ENCODE assay signal across 17 mouse cellular contexts in the genomic region with DNA sequence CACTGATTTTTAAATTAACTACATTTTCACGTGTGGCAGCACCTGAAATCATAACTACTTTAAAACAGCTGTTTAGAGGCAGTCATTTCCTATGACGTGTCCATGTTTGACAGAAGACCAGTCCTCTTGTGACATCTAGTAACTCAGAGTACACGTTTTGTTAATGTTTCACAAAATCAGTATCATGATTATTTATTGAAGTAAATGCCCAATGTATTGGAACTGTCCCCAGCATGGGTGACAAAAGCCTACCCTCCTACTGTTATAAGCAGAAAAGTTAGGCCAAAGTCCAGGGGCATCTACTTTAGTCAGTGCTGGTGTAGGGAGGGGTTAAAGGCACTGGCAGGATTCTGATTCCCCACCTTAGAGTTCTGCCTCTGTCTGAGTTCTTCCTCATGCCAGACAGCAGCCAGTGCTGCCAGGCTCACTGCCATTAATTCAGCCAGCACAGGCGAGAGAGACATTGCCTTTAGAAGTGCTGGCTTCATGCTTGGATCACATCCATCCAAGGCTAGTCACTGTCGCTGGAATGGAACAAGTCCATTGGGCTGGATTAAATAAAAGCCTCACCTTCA. TPM values are rescaled to one million over a fixed set of nuclear protein-coding genes. Genes with fewer than 3 reads are reported as not detected.
DNase-seq lines count a peak whose midpoint lies in the region; ATAC-seq lines count a peak whose summit lies in the region.
"Had no signal": no experiment of that assay in that cellular context is flagged by ENCODE, and none has a peak within 500 bp of the region (broad histone marks: within the 10 kb centered on the region; RNA-seq: fewer than 3 reads in every experiment).

No protein-coding gene starts in this region.

- ATAC-seq in kidney, embryonic 15.5 days (replicated peaks; ENCODE audit: low FRiP score) = no peak
- ATAC-seq in midbrain, embryonic 11.5 days (ENCODE audit: low FRiP score) = no peak
- ATAC-seq in midbrain, embryonic 14.5 days (ENCODE audit: low FRiP score, low TSS enrichment) = no peak
- ATAC-seq in forebrain, embryonic 13.5 days = no peak
- ATAC-seq: forebrain, embryonic 14.5 days had no signal

- peaks cover 28% of the 10 kb centered on the region for H3K4me1 ChIP-seq in kidney, embryonic 15.5 days
- no peaks in the 10 kb centered on the region for H3K4me1 ChIP-seq in midbrain, embryonic 11.5 days (ENCODE audit: control insufficient read depth, insufficient read depth, low read length)
- no peaks in the 10 kb centered on the region for H3K4me1 ChIP-seq in midbrain, embryonic 14.5 days (ENCODE audit: control insufficient read depth, insufficient read depth, low read length)
- no peaks in the 10 kb centered on the region for H3K4me1 ChIP-seq in forebrain, embryonic 13.5 days

- no peak overlapping the region for H3K27ac ChIP-seq in kidney, embryonic 15.5 days
- H3K27ac ChIP-seq in midbrain, embryonic 11.5 days (ENCODE audit: low read depth, low read length) = no peak overlapping the region
- no peak overlapping the region for H3K27ac ChIP-seq in midbrain, embryonic 14.5 days (replicated peaks; ENCODE audit: low read depth, low read length)
- H3K27ac ChIP-seq in forebrain, embryonic 13.5 days = no peak overlapping the region
- H3K27ac ChIP-seq: embryonic facial prominence, embryonic 10.5 days; gastrocnemius, adult 2 months; heart, embryonic 10.5 days had no signal

- peak; percentile 60 for DNase-seq in kidney, adult 11 months
- DNase-seq in kidney, adult 9 months = peak; percentile 61
- no peak for DNase-seq in kidney, postnatal 10 days
- DNase-seq in midbrain, embryonic 11.5 days (ENCODE audit: low spot score, missing footprints) = peak; percentile 49
- DNase-seq in midbrain, embryonic 14.5 days = no peak
- DNase-seq in kidney, postnatal 36 days = peak; percentile 47 to 65
- DNase-seq: adrenal gland, adult 8-10 months; adrenal gland, postnatal 36 days; cerebellum, adult 2 months; gastrocnemius, adult 2 months; gastrocnemius, postnatal 25 days; heart, postnatal 4 days had no signal

- H3K9me3 ChIP-seq in kidney, embryonic 15.5 days (replicated peaks) = no peaks in the 10 kb centered on the region
- no peaks in the 10 kb centered on the region for H3K9me3 ChIP-seq in midbrain, embryonic 11.5 days (ENCODE audit: control insufficient read depth, low read length)
- H3K9me3 ChIP-seq in midbrain, embryonic 14.5 days (ENCODE audit: control insufficient read depth, low read length) = no peaks in the 10 kb centered on the region; the same call in 1 of the 2 replicates
- no peaks in the 10 kb centered on the region for H3K9me3 ChIP-seq in forebrain, embryonic 13.5 days (replicated peaks)
- H3K9me3 ChIP-seq: heart, embryonic 10.5 days had no signal

- H3K27me3 ChIP-seq in kidney, embryonic 15.5 days = no peaks in the 10 kb centered on the region
- H3K27me3 ChIP-seq in midbrain, embryonic 11.5 days (ENCODE audit: control insufficient read depth, insufficient read depth, low read length) = no peaks in the 10 kb centered on the region
- no peaks in the 10 kb centered on the region for H3K27me3 ChIP-seq in midbrain, embryonic 14.5 days (ENCODE audit: control insufficient read depth, insufficient read depth, low read length)
- no peaks in the 10 kb centered on the region for H3K27me3 ChIP-seq in forebrain, embryonic 13.5 days

- 84% methylated on average over 5 of the region's 5 CpGs for WGBS in kidney, embryonic 15.5 days
- WGBS in midbrain, embryonic 11.5 days = 93% methylated on average over 5 of the region's 5 CpGs
- 96% methylated on average over 5 of the region's 5 CpGs for WGBS in midbrain, embryonic 14.5 days
- 92% methylated on average over 5 of the region's 5 CpGs for WGBS in forebrain, embryonic 13.5 days

- H3K36me3 ChIP-seq in kidney, embryonic 15.5 days = peaks cover 45% of the 10 kb centered on the region
- 0 out of 2 replicates have a peak, but pooled peaks cover 5% of the 10 kb centered on the region for H3K36me3 ChIP-seq in midbrain, embryonic 11.5 days (ENCODE audit: control insufficient read depth, insufficient read depth, low read length)
- H3K36me3 ChIP-seq in midbrain, embryonic 14.5 days (ENCODE audit: control insufficient read depth, insufficient read depth, low read length) = 0 out of 2 replicates have a peak, but pooled peaks cover 4% of the 10 kb centered on the region
- peaks cover 15% of the 10 kb centered on the region for H3K36me3 ChIP-seq in forebrain, embryonic 13.5 days (ENCODE audit: poor library complexity, severe bottlenecking)

- H3K4me2 ChIP-seq in kidney, embryonic 15.5 days = no peak overlapping the region
- H3K4me2 ChIP-seq in midbrain, embryonic 11.5 days = no peak overlapping the region
- no peak overlapping the region for H3K4me2 ChIP-seq in midbrain, embryonic 14.5 days (ENCODE audit: low read length)
- H3K4me2 ChIP-seq in forebrain, embryonic 13.5 days = no peak overlapping the region

- no peak overlapping the region for H3K4me3 ChIP-seq in kidney, embryonic 15.5 days (replicated peaks)
- no peak overlapping the region for H3K4me3 ChIP-seq in midbrain, embryonic 11.5 days (ENCODE audit: low read depth, low read length)
- no peak overlapping the region for H3K4me3 ChIP-seq in midbrain, embryonic 14.5 days (replicated peaks; ENCODE audit: low read depth, low read length)
- no peak overlapping the region for H3K4me3 ChIP-seq in forebrain, embryonic 13.5 days
- H3K4me3 ChIP-seq: embryonic facial prominence, embryonic 10.5 days; gastrocnemius, adult 2 months; heart, embryonic 10.5 days had no signal

- H3K9ac ChIP-seq in kidney, embryonic 15.5 days = no peak overlapping the region
- H3K9ac ChIP-seq in midbrain, embryonic 11.5 days (ENCODE audit: low read length) = no peak overlapping the region
- no peak overlapping the region for H3K9ac ChIP-seq in midbrain, embryonic 14.5 days (replicated peaks; ENCODE audit: low read length)
- H3K9ac ChIP-seq in forebrain, embryonic 13.5 days = no peak overlapping the region

RNA-seq across cellular contexts. Expression of a gene that starts 34.8 kb away (rescaled TPM):
- 70.7 and 75.3 TPM in 2 replicates for polyA plus RNA-seq in kidney, embryonic 15.5 days (2015; fragmentation: Nextera tagmentation; extraction: Ambion mirVana)
- 31.6 and 35.4 TPM in 2 replicates for polyA plus RNA-seq in midbrain, embryonic 11.5 days (2014; fragmentation: Nextera tagmentation; extraction: Ambion mirVana)
- 38.5 and 42.9 TPM in 2 replicates for polyA plus RNA-seq in midbrain, embryonic 14.5 days (2014; fragmentation: Nextera tagmentation; extraction: Ambion mirVana)
- polyA plus RNA-seq in forebrain, embryonic 13.5 days (2015; fragmentation: Nextera tagmentation; extraction: Ambion mirVana) = 34.1 and 37.5 TPM in 2 replicates

Comparison
In these comparisons a context has a peak if more than half of its experiments do, and no peak if none do; other contexts are left out.
1. DNase-seq: peak in kidney, adult 11 months (single experiment), kidney, adult 9 months (single experiment), midbrain, embryonic 11.5 days (single experiment) and kidney, postnatal 36 days (2 of 2); none in kidney, postnatal 10 days (single experiment) and midbrain, embryonic 14.5 days (single experiment).